Mouse (Mus musculus): ENCODE results near the gene Zc3h7b. TPM values are rescaled to one million over a fixed set of nuclear protein-coding genes. Genes with fewer than 3 reads are reported as not detected.

The Zc3h7b gene
- polyA plus RNA-seq, 1 experiment, result 7.7 TPM

DNA sequence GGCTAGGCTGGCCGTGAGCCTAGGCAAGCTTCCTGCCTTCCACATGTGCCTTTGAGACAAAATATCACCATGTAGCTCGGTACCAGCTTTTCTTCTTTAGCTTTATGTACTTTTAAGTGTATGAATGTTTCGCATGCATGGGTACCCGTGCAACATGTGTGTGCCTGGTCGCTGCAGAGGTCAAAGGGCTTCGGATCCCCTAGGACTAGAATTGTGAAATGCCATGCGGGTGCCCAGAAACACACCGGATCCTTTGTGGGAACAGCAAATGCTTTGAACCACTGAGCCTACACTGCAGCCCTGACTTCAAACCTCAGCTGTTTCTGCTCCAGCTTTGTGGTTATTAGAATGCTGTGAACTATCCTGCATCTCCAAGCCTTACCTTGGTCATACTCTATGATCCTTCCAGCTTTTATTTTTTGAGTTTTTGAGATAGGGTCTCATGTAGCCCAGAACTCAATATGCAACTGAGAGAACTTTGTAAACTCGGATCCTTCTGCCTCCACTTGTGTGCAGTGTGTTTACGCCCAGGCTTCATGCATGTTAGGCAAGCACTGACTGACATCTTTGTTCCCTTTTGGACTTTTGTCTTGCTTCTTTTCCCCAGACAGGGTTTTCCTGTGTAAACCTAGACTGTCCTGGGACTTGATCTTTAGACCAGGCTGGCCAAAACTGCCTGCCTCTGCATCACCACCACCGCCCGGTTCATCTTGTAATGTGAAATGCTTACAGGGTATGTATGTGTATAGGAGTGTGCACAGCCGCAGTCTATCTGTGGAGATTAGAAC is 42.4 kb upstream of the Zc3h7b start:
- WGBS, result 88% methylated on average over 13 of the region's 13 CpGs
- H3K27ac ChIP-seq (ENCODE audit: insufficient read depth, low read depth, low read length), result no peak overlapping the region
- H3K27me3 ChIP-seq (ENCODE audit: control insufficient read depth, insufficient read depth, low read length), result no peaks in the 10 kb centered on the region
- no peaks in the 10 kb centered on the region for H3K4me1 ChIP-seq (ENCODE audit: control insufficient read depth, insufficient read depth, insufficient read length, low read length)
- H3K36me3 ChIP-seq (ENCODE audit: control insufficient read depth, insufficient read depth, low read length), result peaks cover 30% of the 10 kb centered on the region
- H3K4me3 ChIP-seq (ENCODE audit: low read depth, low read length), result no peak overlapping the region
- no peak for TF ChIP-seq CTCF (IDR thresholded peaks at IDR 0.05; ENCODE audit: extremely low read depth, insufficient read length, insufficient replicate concordance, low read depth, low read length)
- TF ChIP-seq POLR2A (IDR thresholded peaks at IDR 0.05; ENCODE audit: low read depth, low read length), result no peak

DNA sequence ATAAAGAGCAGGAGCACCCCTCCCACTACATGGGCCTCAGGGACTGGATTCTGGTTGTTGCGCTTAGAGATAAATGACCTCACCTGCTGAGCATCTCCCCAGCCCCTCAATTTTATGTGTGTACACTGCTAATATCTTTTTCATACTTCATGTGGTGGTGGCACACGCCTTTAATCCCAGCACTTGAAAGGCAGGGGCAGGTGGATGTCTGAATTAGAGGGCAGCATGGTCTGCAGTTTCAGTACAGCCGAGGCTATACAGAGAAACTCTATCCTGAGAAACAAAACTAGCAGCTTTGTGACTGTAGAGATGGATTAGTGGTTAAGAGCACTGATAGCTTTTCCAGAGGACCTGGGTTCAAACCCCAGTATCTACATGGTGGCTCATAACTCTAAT is 41.8 kb upstream of the Zc3h7b start:
- TF ChIP-seq POLR2A (IDR thresholded peaks at IDR 0.05; ENCODE audit: low read depth, low read length), result no peak
- TF ChIP-seq CTCF (IDR thresholded peaks at IDR 0.05; ENCODE audit: extremely low read depth, insufficient read length, insufficient replicate concordance, low read depth, low read length), result no peak
- Histone ChIP-seq H3K27ac (ENCODE audit: insufficient read depth, low read depth, low read length) (no peak overlapping the region), H3K4me1 (ENCODE audit: control insufficient read depth, insufficient read depth, insufficient read length, low read length) (no peaks in the 10 kb centered on the region), H3K36me3 (ENCODE audit: control insufficient read depth, insufficient read depth, low read length) (peaks cover 30% of the 10 kb centered on the region), H3K4me3 (ENCODE audit: low read depth, low read length) (no peak overlapping the region), H3K27me3 (ENCODE audit: control insufficient read depth, insufficient read depth, low read length) (no peaks in the 10 kb centered on the region)
- WGBS, result 82% methylated on average over 3 of the region's 3 CpGs

DNA sequence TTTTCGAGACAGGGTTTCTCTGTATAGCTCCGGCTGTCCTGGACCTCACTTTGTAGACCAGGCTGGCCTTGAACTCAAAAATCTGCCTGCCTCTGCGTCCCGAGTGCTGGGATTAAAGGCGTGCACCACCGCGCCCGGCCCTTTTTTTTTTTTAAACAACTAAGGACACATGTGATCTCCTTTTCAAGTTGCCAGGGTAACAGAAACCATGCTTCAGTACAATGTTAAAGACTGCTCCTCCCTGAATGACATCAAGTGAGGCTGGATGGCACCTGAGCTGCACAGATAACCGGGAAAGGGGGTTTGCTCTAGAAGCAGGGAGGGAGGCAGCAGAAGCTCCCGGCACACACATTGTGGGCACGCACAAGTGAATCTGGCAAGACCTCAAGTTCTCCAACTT is 35.9 kb upstream of the Zc3h7b start:
- Histone ChIP-seq H3K27me3 (ENCODE audit: control insufficient read depth, insufficient read depth, low read length) (no peaks in the 10 kb centered on the region), H3K4me1 (ENCODE audit: control insufficient read depth, insufficient read depth, insufficient read length, low read length) (no peaks in the 10 kb centered on the region), H3K36me3 (ENCODE audit: control insufficient read depth, insufficient read depth, low read length) (peaks cover 76% of the 10 kb centered on the region), H3K27ac (ENCODE audit: insufficient read depth, low read depth, low read length) (no peak overlapping the region), H3K4me3 (ENCODE audit: low read depth, low read length) (no peak overlapping the region)
- TF ChIP-seq POLR2A (IDR thresholded peaks at IDR 0.05; ENCODE audit: low read depth, low read length) (no peak), CTCF (IDR thresholded peaks at IDR 0.05; ENCODE audit: extremely low read depth, insufficient read length, insufficient replicate concordance, low read depth, low read length) (no peak)
- WGBS, result 88% methylated on average over 11 of the region's 11 CpGs

DNA sequence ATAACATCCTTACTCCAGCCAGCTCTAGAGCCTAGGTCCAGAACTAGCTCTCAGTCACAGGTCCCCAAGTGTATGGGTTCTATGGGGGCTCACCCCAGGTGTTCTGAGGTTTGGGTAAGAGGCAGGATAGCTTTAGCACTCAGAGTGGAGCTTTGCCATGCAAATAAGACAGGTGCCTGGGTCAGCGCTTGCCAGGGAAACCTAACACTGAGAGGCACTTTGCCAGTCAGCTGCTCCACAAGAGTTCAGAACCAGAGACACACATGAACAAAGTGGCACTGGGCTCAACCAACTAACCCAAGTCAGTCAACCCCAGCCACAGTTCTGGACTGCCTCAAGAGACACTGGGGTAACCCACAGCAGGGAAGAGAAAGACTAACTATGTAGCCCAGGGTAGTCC is 35.2 kb upstream of the Zc3h7b start:
- WGBS, result 97% methylated on average over 1 of the region's 1 CpGs
- Histone ChIP-seq H3K4me1 (ENCODE audit: control insufficient read depth, insufficient read depth, insufficient read length, low read length) (no peaks in the 10 kb centered on the region), H3K27ac (ENCODE audit: insufficient read depth, low read depth, low read length) (no peak overlapping the region), H3K27me3 (ENCODE audit: control insufficient read depth, insufficient read depth, low read length) (no peaks in the 10 kb centered on the region), H3K36me3 (ENCODE audit: control insufficient read depth, insufficient read depth, low read length) (peaks cover 71% of the 10 kb centered on the region), H3K4me3 (ENCODE audit: low read depth, low read length) (no peak overlapping the region)
- TF ChIP-seq POLR2A (IDR thresholded peaks at IDR 0.05; ENCODE audit: low read depth, low read length), result no peak
- no peak for TF ChIP-seq CTCF (IDR thresholded peaks at IDR 0.05; ENCODE audit: extremely low read depth, insufficient read length, insufficient replicate concordance, low read depth, low read length)

DNA sequence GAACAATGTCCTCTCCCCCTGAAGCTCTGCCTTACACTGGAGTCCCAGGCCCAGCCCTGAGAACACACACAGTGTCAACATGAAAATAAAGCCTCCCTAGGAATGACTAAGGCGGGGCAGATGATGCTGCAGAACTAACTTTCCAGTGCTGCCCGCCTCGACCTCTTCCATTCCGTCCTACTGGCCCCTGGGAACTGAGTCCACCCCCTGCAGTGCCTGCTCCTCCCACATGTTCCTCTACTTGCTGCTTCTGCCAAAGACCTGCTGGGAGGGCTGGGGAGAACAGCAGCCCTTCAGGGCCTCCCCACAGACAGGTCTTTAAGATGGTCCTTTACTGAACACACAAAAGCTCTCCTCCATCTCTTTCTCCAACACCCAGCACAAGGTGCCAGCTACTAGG is 34.1 kb upstream of the Zc3h7b start:
- H3K27ac ChIP-seq (ENCODE audit: insufficient read depth, low read depth, low read length), result no peak overlapping the region
- peaks cover 72% of the 10 kb centered on the region for H3K36me3 ChIP-seq (ENCODE audit: control insufficient read depth, insufficient read depth, low read length)
- H3K4me1 ChIP-seq (ENCODE audit: control insufficient read depth, insufficient read depth, insufficient read length, low read length), result no peaks in the 10 kb centered on the region
- no peak overlapping the region for H3K4me3 ChIP-seq (ENCODE audit: low read depth, low read length)
- 80% methylated on average over 4 of the region's 4 CpGs for WGBS
- TF ChIP-seq POLR2A (IDR thresholded peaks at IDR 0.05; ENCODE audit: low read depth, low read length) (no peak), CTCF (IDR thresholded peaks at IDR 0.05; ENCODE audit: extremely low read depth, insufficient read length, insufficient replicate concordance, low read depth, low read length) (no peak)
- H3K27me3 ChIP-seq (ENCODE audit: control insufficient read depth, insufficient read depth, low read length), result no peaks in the 10 kb centered on the region

DNA sequence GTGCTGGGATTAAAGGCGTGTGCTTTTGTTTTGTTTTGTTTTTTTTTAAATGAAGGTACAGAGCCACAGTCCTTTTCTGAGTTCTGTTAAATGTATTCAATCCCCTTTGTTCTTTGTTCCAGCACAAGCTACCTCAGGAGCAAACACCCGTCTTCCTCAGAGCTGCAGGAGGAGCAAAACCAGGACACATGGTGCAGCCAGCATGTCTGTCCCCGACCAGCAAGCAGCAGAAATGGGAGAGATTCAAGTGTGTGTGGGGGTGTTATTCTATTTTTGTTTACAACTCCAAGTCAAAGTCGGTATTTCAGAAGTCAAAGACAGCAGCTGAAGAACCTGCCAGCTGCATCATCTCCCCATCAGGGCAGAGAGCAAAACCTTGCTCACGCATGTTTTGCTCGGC is 31.1 kb upstream of the Zc3h7b start:
- H3K4me1 ChIP-seq (ENCODE audit: control insufficient read depth, insufficient read depth, insufficient read length, low read length), result no peaks in the 10 kb centered on the region
- no peak for TF ChIP-seq POLR2A (IDR thresholded peaks at IDR 0.05; ENCODE audit: low read depth, low read length)
- no peak for TF ChIP-seq CTCF (IDR thresholded peaks at IDR 0.05; ENCODE audit: extremely low read depth, insufficient read length, insufficient replicate concordance, low read depth, low read length)
- peaks cover 78% of the 10 kb centered on the region for H3K36me3 ChIP-seq (ENCODE audit: control insufficient read depth, insufficient read depth, low read length)
- no peak overlapping the region for H3K27ac ChIP-seq (ENCODE audit: insufficient read depth, low read depth, low read length)
- WGBS, result 77% methylated on average over 6 of the region's 6 CpGs
- H3K27me3 ChIP-seq (ENCODE audit: control insufficient read depth, insufficient read depth, low read length), result no peaks in the 10 kb centered on the region
- H3K4me3 ChIP-seq (ENCODE audit: low read depth, low read length), result no peak overlapping the region

DNA sequence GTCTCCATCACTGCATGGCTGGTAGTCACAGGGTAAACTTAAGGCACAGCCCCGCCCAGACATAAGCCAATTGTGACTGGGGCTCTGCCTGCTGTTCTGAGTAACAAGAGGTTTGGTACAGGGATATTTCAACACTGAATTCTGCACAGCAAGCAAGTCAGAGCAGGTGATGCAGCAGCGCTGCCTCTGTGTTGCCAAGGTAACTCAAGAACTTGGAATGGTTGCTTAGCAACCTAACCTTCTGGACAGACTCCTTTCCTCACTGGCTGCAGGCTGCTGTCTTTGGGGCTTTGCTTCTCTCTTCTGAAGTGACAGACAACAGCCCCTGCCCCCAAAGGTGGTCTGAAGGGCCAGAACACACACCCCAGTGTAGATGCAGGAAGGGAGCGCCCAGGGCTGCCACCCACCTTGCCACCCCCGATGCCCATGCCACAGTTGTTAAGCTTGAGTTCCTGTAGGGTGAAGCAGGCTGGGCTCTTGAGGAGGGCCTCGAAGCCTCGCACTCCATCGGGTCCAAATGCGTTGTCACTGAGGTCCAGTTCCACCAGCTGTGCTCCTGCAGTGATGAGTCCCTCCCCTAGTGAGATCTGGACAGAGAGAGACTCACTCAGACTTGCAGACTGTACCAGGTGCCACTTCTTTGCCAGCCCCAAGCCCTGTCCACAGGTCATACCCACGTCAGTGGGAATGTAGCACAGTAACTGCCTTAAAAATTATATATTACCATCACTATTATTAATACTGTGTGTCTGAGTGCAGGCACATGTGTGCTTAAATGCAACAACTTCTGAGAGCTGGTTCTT is 26.3 kb upstream of the Zc3h7b start:
- Histone ChIP-seq H3K27ac (ENCODE audit: insufficient read depth, low read depth, low read length) (no peak overlapping the region), H3K36me3 (ENCODE audit: control insufficient read depth, insufficient read depth, low read length) (peaks cover 80% of the 10 kb centered on the region), H3K4me3 (ENCODE audit: low read depth, low read length) (no peak overlapping the region), H3K27me3 (ENCODE audit: control insufficient read depth, insufficient read depth, low read length) (no peaks in the 10 kb centered on the region), H3K4me1 (ENCODE audit: control insufficient read depth, insufficient read depth, insufficient read length, low read length) (no peaks in the 10 kb centered on the region)
- 92% methylated on average over 9 of the region's 9 CpGs for WGBS
- no peak for TF ChIP-seq POLR2A (IDR thresholded peaks at IDR 0.05; ENCODE audit: low read depth, low read length)
- no peak for TF ChIP-seq CTCF (IDR thresholded peaks at IDR 0.05; ENCODE audit: extremely low read depth, insufficient read length, insufficient replicate concordance, low read depth, low read length)
